Mouse (Mus musculus): Measurements from ENCODE around the gene Slamf1. TPM values are rescaled to one million over a fixed set of nuclear protein-coding genes. Genes with fewer than 3 reads are reported as not detected.

The Slamf1 gene
- not detected in 2 replicates for total RNA-seq (2021)
- long read RNA-seq: 0 reads

GRCm38 (mm10) chr1:171766898-171767297 is at the start of gene Slamf1:
Gene Slamf1 (plus strand): TSS chr1:171767127.
- no peak for DNase-seq

DNA sequence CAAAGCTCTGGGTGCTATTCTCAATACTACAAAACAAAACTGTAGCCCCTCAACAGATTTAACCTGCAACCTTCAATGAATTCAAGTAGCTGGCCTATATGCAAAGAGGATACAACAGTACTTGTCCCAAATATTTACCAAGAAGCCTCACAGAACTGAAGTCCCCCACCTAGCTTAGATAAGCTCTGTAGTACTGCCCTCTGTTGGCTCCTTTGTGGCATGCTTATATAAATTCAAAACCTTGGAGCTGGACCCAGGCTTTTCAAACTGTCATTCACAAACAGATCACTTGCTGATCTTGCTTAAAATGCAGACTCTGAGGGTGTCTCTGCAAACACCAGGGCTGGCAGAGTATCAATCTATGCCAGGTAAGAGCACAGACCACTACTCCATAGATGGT is 35.7 kb upstream of the Slamf1 start:
- no peak for DNase-seq

- DNase-seq: no peak
Measured at GRCm38 (mm10) chr1:171734898-171735297, 32.0 kb upstream of the Slamf1 start.

- no peak for DNase-seq
Measured at GRCm38 (mm10) chr1:171748127-171748969, 18.6 kb upstream of the Slamf1 start.

GRCm38 (mm10) chr1:171761853-171762448 is 5.0 kb upstream of the Slamf1 start:
- no peak for DNase-seq

DNA sequence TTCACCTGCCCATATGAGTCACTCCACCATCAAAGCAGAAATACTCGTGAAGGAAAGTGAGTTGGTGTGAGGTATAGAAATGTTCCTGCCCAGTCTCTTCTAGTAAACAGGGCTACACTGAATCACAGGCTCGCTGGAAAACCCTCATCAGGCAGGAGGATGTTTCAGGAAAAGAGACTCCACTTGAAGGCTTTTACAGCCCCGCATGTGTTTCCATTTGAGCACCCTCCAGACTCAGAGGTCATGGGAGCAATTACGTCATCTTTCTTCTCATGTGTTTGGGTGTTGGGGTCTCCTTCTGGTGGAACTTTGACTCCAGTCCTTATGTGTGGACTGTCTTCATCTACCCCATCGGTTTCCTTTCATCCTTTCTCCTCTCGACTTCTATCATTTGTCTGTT is 4.1 kb downstream of the Slamf1 start:
- DNase-seq: no peak

DNA sequence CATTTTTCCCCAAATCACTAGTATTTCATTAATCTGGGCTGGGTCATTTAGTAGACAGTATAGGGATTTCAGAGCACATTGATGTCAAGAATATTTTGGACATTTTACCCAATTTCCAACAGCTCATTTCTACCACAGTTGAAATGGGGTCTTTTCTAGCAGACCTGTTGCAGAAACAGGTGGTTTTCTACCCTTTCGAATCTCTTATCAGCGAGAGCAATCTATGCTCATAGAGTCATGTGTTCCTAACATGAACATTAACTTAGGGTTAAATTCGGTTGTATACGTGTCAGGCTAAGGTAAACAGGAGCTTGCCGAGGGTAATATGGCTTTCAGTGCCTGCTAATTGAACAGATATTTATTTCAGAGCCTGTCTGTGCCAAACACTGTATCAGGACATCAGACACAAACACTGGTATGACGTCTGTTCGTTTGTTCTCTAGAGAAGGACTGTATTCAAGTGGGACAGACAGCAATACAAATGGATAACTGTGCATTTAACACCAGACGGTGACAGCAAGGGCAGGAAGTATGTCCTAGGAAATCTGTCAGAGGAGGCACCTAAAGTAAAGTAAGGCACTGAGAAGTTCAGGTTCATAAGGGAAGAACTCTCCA is 5.3 kb downstream of the Slamf1 start:
- DNase-seq: no peak

DNA sequence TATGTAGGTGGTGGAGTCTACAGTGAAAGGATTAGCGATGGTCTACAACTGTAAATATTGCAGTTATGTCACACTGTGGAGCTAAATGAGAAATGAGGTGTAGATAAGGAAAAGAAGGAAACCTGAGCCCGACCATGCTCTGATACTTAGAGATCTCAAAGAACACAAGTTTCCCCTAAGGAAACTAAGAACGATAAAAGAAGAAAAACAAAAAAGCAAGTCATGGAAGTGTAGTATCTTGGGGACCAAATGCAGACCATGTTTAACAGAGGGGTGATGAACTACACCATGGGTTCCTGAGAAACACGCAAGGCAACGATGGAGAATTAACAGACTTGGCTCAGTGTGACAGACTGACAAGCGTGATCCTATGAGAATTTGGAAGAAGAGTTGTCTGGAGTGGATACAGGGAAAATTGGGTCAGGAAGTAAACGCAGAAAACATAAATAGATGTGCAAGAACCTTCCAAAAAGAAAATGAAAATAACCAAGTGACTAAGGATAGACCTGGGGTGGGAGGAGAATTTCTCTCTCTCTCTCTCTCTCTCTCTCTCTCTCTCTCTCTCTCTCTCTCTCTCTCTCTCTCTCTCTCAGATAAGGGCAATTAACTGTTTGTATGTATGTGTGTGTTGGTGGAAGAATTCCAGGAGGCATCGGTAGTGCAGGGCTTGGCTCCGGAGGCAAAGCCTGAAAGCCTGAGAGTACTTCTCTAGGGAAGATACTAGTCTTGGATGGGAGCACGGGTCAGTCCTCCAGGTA is 6.5 kb downstream of the Slamf1 start:
- no peak for DNase-seq

GRCm38 (mm10) chr1:171774266-171774665 is 7.3 kb downstream of the Slamf1 start:
- no peak for DNase-seq

DNA sequence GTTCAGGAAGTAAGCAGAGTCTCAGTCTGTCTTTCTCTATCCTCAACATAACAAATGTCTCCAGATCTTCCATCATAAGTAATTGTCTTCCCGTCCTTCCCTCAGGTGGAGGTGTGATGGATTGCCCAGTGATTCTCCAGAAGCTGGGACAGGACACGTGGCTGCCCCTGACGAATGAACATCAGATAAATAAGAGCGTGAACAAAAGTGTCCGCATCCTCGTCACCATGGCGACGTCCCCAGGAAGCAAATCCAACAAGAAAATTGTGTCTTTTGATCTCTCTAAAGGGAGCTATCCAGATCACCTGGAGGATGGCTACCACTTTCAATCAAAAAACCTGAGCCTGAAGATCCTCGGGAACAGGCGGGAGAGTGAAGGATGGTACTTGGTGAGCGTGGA is 7.8 kb downstream of the Slamf1 start:
- no peak for DNase-seq

DNA sequence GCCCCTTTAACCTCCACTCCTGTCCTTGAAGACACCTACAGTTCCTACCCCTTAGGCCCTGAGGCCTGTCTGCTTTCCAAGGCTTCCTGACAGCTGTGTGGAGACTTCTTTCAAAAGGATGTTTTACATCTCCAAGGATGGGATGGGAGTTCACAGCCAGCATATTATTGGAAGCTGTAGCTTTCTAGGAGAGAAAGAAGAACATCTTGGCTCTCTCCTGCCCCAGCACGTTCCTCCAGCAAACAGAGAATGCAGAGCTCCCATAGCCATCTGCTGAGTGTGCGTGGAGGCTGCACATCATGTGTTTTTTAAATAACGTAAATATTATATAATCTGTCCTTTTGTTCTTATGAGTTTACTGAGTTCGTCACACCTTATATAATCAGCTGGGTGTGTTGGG is 8.9 kb downstream of the Slamf1 start:
- no peak for DNase-seq

GRCm38 (mm10) chr1:171777026-171777425 is 10.1 kb downstream of the Slamf1 start:
- no peak for DNase-seq

GRCm38 (mm10) chr1:171782287-171782915 is 15.5 kb downstream of the Slamf1 start:
- no peak for DNase-seq

- DNase-seq: no peak
Measured at GRCm38 (mm10) chr1:171785871-171786270, 18.9 kb downstream of the Slamf1 start.

GRCm38 (mm10) chr1:171787281-171788015 is 20.5 kb downstream of the Slamf1 start:
- DNase-seq: no peak

- DNase-seq: no peak
Measured at GRCm38 (mm10) chr1:171788461-171789283, 21.7 kb downstream of the Slamf1 start.

GRCm38 (mm10) chr1:171789407-171789806 is 22.5 kb downstream of the Slamf1 start:
- no peak for DNase-seq

DNA sequence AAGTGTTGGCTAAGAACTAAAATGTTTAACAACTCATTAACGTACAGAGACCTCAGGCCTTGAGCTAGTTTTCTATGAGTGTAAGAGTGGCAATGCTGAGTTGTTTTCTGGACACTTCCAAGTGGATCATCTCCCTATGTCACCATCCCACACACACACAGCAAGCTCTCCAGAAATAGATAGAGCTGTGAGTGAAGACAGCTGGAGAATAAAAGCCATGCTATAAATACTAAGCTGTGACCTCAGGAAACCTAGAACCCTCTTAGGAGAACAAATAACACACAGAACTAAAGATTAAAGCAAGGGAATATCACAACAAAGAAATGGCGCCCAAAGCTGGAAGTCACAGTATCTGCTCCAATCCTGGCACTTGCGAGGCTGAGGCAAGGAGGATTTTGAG is 24.6 kb downstream of the Slamf1 start:
- no peak for DNase-seq

DNA sequence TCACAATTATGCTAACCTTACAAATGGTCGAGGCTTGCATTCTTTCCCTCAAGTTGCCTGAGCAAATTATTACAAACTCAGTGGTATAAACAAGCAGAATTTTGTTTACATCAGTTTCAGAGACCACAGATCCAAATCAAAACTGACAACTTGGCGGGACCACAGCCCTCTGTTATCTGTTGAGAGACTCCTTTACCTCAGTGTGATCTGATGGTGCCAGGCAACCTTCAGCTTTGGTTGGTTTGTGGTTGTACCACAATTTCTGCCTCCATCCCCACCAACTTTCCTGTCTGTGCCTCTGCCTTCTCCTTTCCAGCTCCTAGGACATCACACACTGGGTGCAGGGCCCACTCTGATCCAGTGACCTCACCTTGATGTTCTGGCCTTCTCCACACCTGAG is 29.3 kb downstream of the Slamf1 start:
- no peak for DNase-seq

GRCm38 (mm10) chr1:171797840-171798239 is 30.9 kb downstream of the Slamf1 start:
- no peak for DNase-seq

DNA sequence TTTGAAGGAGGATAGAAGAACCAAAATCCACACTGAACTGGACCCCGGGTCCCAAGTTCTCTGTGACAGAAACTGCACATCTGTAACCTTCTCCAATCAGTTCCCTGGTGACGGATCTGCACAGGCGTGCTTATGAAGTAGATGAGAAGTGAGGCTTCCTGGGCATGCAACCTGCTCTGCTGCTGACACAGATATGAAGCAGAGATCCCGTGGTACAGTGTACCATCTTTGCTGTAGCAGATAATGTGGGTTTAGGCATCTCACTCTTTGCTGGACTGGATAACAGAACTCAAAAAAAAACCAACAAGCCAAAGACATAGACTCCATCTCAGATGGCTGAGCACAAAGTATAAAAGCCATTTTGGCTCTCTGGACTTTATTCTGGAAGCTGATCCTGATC is 32.7 kb downstream of the Slamf1 start:
- DNase-seq: no peak

All from adrenal gland, postnatal 25 days (tissue).